Mouse (Mus musculus): ENCODE data around the gene Cdh12. TPM values are rescaled to one million over a fixed set of nuclear protein-coding genes. Genes with fewer than 3 reads are reported as not detected.

Gene Cdh12
- polyA plus RNA-seq, 1 experiment from 2014 or later: 0.65 TPM

GRCm38 (mm10) chr15:21519355-21519869 lies 1070.3 kb downstream of the Cdh12 start:
- Histone ChIP-seq H3K36me3 (no peaks in the 10 kb centered on the region), H3K27ac (no peak overlapping the region), H3K9ac (no peak overlapping the region), H3K4me2 (replicated peaks) (no peak overlapping the region), H3K4me3 (replicated peaks) (no peak overlapping the region), H3K4me1 (replicated peaks) (no peaks in the 10 kb centered on the region), H3K27me3 (replicated peaks) (no peaks in the 10 kb centered on the region), H3K9me3 (no peaks in the 10 kb centered on the region)
- no peak for ATAC-seq

- ATAC-seq: no peak
- Histone ChIP-seq H3K4me3 (replicated peaks) (no peak overlapping the region), H3K9ac (no peak overlapping the region), H3K4me1 (replicated peaks) (no peaks in the 10 kb centered on the region), H3K9me3 (no peaks in the 10 kb centered on the region), H3K4me2 (replicated peaks) (no peak overlapping the region), H3K36me3 (no peaks in the 10 kb centered on the region), H3K27me3 (replicated peaks) (no peaks in the 10 kb centered on the region), H3K27ac (no peak overlapping the region)
- 67% methylated on average over 4 of the region's 4 CpGs for WGBS
These were observed 1081.7 kb downstream of the Cdh12 start for GRCm38 (mm10) chr15:21530804-21531203.

- Histone ChIP-seq H3K4me3 (replicated peaks) (no peak overlapping the region), H3K27me3 (replicated peaks) (no peaks in the 10 kb centered on the region), H3K9me3 (no peaks in the 10 kb centered on the region), H3K4me1 (replicated peaks) (no peaks in the 10 kb centered on the region), H3K9ac (no peak overlapping the region), H3K27ac (no peak overlapping the region), H3K4me2 (replicated peaks) (no peak overlapping the region), H3K36me3 (no peaks in the 10 kb centered on the region)
- ATAC-seq: no peak
- 44% methylated on average over 2 of the region's 2 CpGs for WGBS
These were observed 1087.8 kb downstream of the Cdh12 start for GRCm38 (mm10) chr15:21536909-21537308.

GRCm38 (mm10) chr15:21544786-21545185 lies 1095.7 kb downstream of the Cdh12 start:
- no peak for ATAC-seq
- Histone ChIP-seq H3K9ac (no peak overlapping the region), H3K4me2 (replicated peaks) (no peak overlapping the region), H3K27ac (no peak overlapping the region), H3K9me3 (no peaks in the 10 kb centered on the region), H3K4me1 (replicated peaks) (no peaks in the 10 kb centered on the region), H3K4me3 (replicated peaks) (no peak overlapping the region), H3K27me3 (replicated peaks) (no peaks in the 10 kb centered on the region), H3K36me3 (no peaks in the 10 kb centered on the region)
- 87% methylated on average over 2 of the region's 2 CpGs for WGBS

- Histone ChIP-seq H3K9ac (no peak overlapping the region), H3K4me2 (replicated peaks) (no peak overlapping the region), H3K36me3 (no peaks in the 10 kb centered on the region), H3K27me3 (replicated peaks) (no peaks in the 10 kb centered on the region), H3K4me3 (replicated peaks) (no peak overlapping the region), H3K4me1 (replicated peaks) (no peaks in the 10 kb centered on the region), H3K27ac (no peak overlapping the region), H3K9me3 (no peaks in the 10 kb centered on the region)
- ATAC-seq: no peak
- 89% methylated on average over 4 of the region's 4 CpGs for WGBS
These were observed 1106.9 kb downstream of the Cdh12 start for GRCm38 (mm10) chr15:21555981-21556380.

GRCm38 (mm10) chr15:21566314-21567051 lies 1117.4 kb downstream of the Cdh12 start:
- peak; percentile 77 for ATAC-seq

GRCm38 (mm10) chr15:21604510-21604909 lies 1155.4 kb downstream of the Cdh12 start:
- H3K4me3 ChIP-seq (replicated peaks): no peak overlapping the region
- H3K4me2 ChIP-seq (replicated peaks): no peak overlapping the region
- H3K36me3 ChIP-seq: no peaks in the 10 kb centered on the region
- H3K27ac ChIP-seq: no peak overlapping the region
- H3K27me3 ChIP-seq (replicated peaks): no peaks in the 10 kb centered on the region
- H3K4me1 ChIP-seq (replicated peaks): no peaks in the 10 kb centered on the region
- ATAC-seq: no peak
- 72% methylated on average over 4 of the region's 4 CpGs for WGBS
- no peak overlapping the region for H3K9ac ChIP-seq
- H3K9me3 ChIP-seq: no peaks in the 10 kb centered on the region

More at GRCm38 (mm10) chr15:21566314-21567051, 1117.4 kb downstream of the Cdh12 start:
- Histone ChIP-seq H3K9ac (no peak overlapping the region), H3K4me2 (replicated peaks) (no peak overlapping the region), H3K27me3 (replicated peaks) (no peaks in the 10 kb centered on the region), H3K9me3 (no peaks in the 10 kb centered on the region), H3K36me3 (no peaks in the 10 kb centered on the region), H3K4me3 (replicated peaks) (no peak overlapping the region), H3K27ac (no peak overlapping the region), H3K4me1 (replicated peaks) (no peaks in the 10 kb centered on the region)
- WGBS: 53% methylated on average over 5 of the region's 5 CpGs

Other genes with a start within 250 kb of the Cdh12 start
- gene Acot10, start 217.5 kb downstream of the Cdh12 start, polyA plus RNA-seq (2015; fragmentation: Nextera tagmentation; extraction: Ambion mirVana): not detected in 2 replicates

Measured in intestine, embryonic 15.5 days (tissue).